Mouse (Mus musculus): ENCODE measurements around the gene Hcn2. TPM values are rescaled to one million over a fixed set of nuclear protein-coding genes. Genes with fewer than 3 reads are reported as not detected.
"Not testable (repeated sequence)": the region's sequence is repeated elsewhere in the genome, so short reads cannot be mapped to it uniquely, and the experiment has no call there.

Gene Hcn2
- polyA plus RNA-seq, 1 experiment from 2014 or later, result 0.04 TPM

GRCm38 (mm10) chr10:79743161-79743560 is 26.7 kb downstream of the Hcn2 start:
- WGBS, result 91% methylated on average over 11 of the region's 11 CpGs
- no peak for DNase-seq (ENCODE audit: low spot score)
- Histone ChIP-seq H3K4me3 (no peak overlapping the region), H3K9me3 (replicated peaks) (peaks cover 24% of the 10 kb centered on the region), H3K4me1 (peaks cover 14% of the 10 kb centered on the region), H3K27ac (no peak overlapping the region), H3K27me3 (ENCODE audit: low read depth, poor library complexity, severe bottlenecking) (no peaks in the 10 kb centered on the region; the same call in 1 of the 2 replicates), H3K36me3 (peaks cover 66% of the 10 kb centered on the region)

- no peak overlapping the region for H3K27ac ChIP-seq
- H3K4me3 ChIP-seq, result no peak overlapping the region
- WGBS, result 96% methylated on average over 15 of the region's 15 CpGs
- peaks cover 14% of the 10 kb centered on the region for H3K4me1 ChIP-seq
- peaks cover 18% of the 10 kb centered on the region for H3K9me3 ChIP-seq (replicated peaks)
- peaks cover 60% of the 10 kb centered on the region for H3K36me3 ChIP-seq
- no peaks in the 10 kb centered on the region; the same call in 1 of the 2 replicates for H3K27me3 ChIP-seq (ENCODE audit: low read depth, poor library complexity, severe bottlenecking)
- DNase-seq (ENCODE audit: low spot score), result no peak
These were observed 27.4 kb downstream of the Hcn2 start for GRCm38 (mm10) chr10:79743650-79744365.

DNA sequence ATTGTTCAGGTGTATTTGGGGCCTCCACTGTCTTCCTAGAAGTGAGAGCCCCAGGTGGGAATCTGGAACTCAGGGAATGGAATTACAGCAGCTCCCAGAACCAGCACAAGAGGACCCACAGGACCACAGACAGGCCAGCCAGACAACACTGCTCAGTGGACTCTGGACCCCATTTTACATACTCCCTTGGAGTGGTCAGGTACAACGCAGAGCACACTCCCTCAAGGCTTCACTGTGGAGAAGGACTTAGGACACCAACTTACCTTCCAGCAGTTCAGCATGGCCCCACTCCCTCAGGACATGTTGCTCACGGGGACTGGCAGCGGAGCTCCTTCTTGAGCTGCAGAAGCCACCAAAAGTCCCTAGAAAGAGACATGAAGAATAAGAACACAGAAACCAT is 29.0 kb downstream of the Hcn2 start:
- WGBS, result 92% methylated on average over 3 of the region's 3 CpGs

DNA sequence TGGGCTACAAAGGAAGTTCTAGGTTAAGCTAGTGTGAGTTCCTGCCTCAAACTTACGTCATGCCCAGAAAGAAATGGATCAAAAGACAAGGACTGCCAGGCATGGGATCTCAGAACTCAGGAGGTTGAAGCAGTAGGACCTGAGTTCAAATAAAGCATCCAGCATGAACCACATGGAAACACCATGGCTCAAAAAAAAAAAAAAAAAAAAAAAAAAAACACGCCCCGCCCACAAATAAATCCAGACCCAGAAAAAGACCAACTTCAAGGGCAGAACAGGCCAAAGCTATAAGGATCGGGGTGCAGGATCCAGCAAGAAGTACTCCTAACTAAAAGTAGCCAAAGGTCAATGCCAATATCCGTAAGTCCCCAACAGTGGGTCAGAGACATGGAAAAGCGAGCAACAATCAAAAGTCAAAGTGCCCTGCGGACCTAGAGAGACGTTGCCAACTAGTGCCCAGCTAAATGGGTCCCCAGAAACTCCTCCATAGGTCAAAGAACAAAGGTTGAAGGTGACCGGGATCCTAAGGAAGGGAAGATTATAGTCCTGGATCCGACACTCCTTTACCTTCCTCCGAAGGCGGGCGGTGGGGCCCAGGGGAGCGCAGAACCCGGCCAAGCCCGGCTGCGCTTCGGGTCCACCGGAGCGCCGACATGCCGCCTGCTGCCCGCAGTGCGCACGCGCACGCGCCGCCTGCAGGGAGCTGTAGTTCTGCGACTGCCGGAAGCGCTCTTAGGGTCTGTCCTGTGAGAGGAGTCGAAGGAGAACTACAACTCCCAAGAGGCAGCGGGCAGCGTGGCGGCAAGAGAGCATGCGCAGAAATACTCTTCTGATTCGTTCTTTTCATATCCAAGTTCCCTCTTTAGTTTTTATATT is 29.7 kb downstream of the Hcn2 start, which contains the start of gene Polrmt:
Polrmt (minus strand) TSS at position 684 of the 876 bp plus-strand sequence.
- Histone ChIP-seq H3K4me1 (peaks cover 14% of the 10 kb centered on the region), H3K9me3 (replicated peaks) (no peaks in the 10 kb centered on the region), H3K36me3 (peaks cover 37% of the 10 kb centered on the region), H3K27me3 (ENCODE audit: low read depth, poor library complexity, severe bottlenecking) (no peaks in the 10 kb centered on the region), H3K27ac (peak within 1 kb of the TSS; percentile 84), H3K4me3 (peak within 1 kb of the TSS; percentile 71)
- peak; percentile 96 for DNase-seq (ENCODE audit: low spot score)
- 3% methylated on average over 38 of the region's 38 CpGs for WGBS

More for the DNA sequence above, 29.0 kb downstream of the Hcn2 start:
- H3K36me3 ChIP-seq, result peaks cover 44% of the 10 kb centered on the region
- no peak for DNase-seq (ENCODE audit: low spot score)
- H3K4me1 ChIP-seq, result peaks cover 14% of the 10 kb centered on the region
- 0 out of 2 replicates have a peak, but pooled peaks cover 2% of the 10 kb centered on the region for H3K9me3 ChIP-seq (replicated peaks)
- no peak overlapping the region for H3K27ac ChIP-seq
- H3K4me3 ChIP-seq, result peak overlapping the region; percentile 71
- H3K27me3 ChIP-seq (ENCODE audit: low read depth, poor library complexity, severe bottlenecking), result no peaks in the 10 kb centered on the region

DNA sequence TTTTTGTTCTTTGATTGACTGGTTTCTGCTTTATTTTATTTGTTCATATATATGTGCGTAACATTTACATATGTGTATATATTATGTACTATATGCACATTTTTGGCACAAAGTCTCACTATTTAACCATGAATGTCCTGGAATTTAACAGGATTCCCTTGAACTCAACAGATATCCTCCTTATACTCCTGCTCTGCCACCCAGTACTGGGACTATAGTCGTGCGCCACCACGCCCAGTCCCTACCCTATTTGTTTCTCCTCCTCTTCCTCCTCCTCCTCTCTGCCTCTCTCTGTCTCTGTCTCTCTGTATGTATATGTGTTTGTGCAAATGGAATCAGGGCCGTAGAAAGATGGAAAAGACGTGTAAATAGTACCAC is 30.3 kb downstream of the Hcn2 start:
- Histone ChIP-seq H3K36me3 (peaks cover 30% of the 10 kb centered on the region), H3K4me3 (peak overlapping the region; percentile 71), H3K9me3 (replicated peaks) (no peaks in the 10 kb centered on the region), H3K27ac (peak overlapping the region; percentile 72), H3K27me3 (ENCODE audit: low read depth, poor library complexity, severe bottlenecking) (no peaks in the 10 kb centered on the region), H3K4me1 (peaks cover 14% of the 10 kb centered on the region)
- 28% methylated on average over 6 of the region's 6 CpGs for WGBS
- no peak for DNase-seq (ENCODE audit: low spot score)

DNA sequence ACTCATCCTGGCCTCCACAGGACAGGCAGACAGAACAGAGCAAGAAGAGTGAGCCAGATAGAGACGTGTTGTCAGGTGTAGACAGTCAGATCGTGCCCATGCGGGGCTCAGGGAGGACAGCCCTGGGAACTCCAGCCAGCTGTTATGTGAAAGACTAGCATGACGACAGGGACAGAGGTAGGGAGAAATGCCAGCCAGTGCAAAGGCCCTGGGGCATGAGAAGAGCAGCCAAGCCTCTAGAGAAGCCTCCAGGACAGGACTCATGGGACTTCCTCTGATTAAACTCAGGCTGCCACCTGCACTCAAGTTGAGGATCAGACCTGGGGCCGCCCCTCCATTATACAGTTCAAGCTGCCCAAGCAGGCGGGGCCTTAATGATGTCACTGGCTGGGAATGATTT is 32.1 kb downstream of the Hcn2 start:
- H3K9me3 ChIP-seq (replicated peaks), result no peaks in the 10 kb centered on the region
- H3K36me3 ChIP-seq, result peaks cover 15% of the 10 kb centered on the region
- no peaks in the 10 kb centered on the region for H3K27me3 ChIP-seq (ENCODE audit: low read depth, poor library complexity, severe bottlenecking)
- H3K27ac ChIP-seq, result no peak overlapping the region
- peaks cover 14% of the 10 kb centered on the region for H3K4me1 ChIP-seq
- WGBS, result 77% methylated on average over 6 of the region's 6 CpGs
- DNase-seq (ENCODE audit: low spot score), result no peak
- no peak overlapping the region for H3K4me3 ChIP-seq

- peak within 1 kb of the TSS; percentile 25; the same call in 1 of the 2 replicates for H3K27ac ChIP-seq
- DNase-seq (ENCODE audit: low spot score), result peak; percentile 84
These were observed 38.6 kb downstream of the Hcn2 start, which contains the start of gene Fgf22 for GRCm38 (mm10) chr10:79754856-79755516. Fgf22 (plus strand) TSS chr10:79755076.

GRCm38 (mm10) chr10:79755854-79756253 is 39.4 kb downstream of the Hcn2 start:
- DNase-seq (ENCODE audit: low spot score), result no peak
- H3K9me3 ChIP-seq (replicated peaks), result no peaks in the 10 kb centered on the region
- H3K4me3 ChIP-seq, result no peak overlapping the region
- no peaks in the 10 kb centered on the region for H3K27me3 ChIP-seq (ENCODE audit: low read depth, poor library complexity, severe bottlenecking)
- H3K36me3 ChIP-seq, result peaks cover 56% of the 10 kb centered on the region
- H3K27ac ChIP-seq, result no peak overlapping the region
- H3K4me1 ChIP-seq, result peaks cover 14% of the 10 kb centered on the region
- 81% methylated on average over 3 of the region's 3 CpGs for WGBS

More at GRCm38 (mm10) chr10:79754856-79755516, 38.6 kb downstream of the Hcn2 start, which contains the start of gene Fgf22:
- H3K27me3 ChIP-seq (ENCODE audit: low read depth, poor library complexity, severe bottlenecking), result no peaks in the 10 kb centered on the region
- no peaks in the 10 kb centered on the region for H3K9me3 ChIP-seq (replicated peaks)
- H3K4me1 ChIP-seq, result peaks cover 14% of the 10 kb centered on the region
- H3K4me3 ChIP-seq, result peak within 1 kb of the TSS; percentile 49
- WGBS, result under 1% methylated on average over 36 of the region's 36 CpGs
- peaks cover 47% of the 10 kb centered on the region for H3K36me3 ChIP-seq

GRCm38 (mm10) chr10:79756660-79757059 is 40.2 kb downstream of the Hcn2 start:
- Histone ChIP-seq H3K4me3 (no peak overlapping the region), H3K4me1 (peaks cover 14% of the 10 kb centered on the region), H3K36me3 (peaks cover 64% of the 10 kb centered on the region), H3K9me3 (replicated peaks) (no peaks in the 10 kb centered on the region), H3K27me3 (ENCODE audit: low read depth, poor library complexity, severe bottlenecking) (no peaks in the 10 kb centered on the region), H3K27ac (no peak overlapping the region)
- 91% methylated on average over 24 of the region's 24 CpGs for whole genome bisulfite sequencing
- no peak for DNase-seq (ENCODE audit: low spot score)

DNA sequence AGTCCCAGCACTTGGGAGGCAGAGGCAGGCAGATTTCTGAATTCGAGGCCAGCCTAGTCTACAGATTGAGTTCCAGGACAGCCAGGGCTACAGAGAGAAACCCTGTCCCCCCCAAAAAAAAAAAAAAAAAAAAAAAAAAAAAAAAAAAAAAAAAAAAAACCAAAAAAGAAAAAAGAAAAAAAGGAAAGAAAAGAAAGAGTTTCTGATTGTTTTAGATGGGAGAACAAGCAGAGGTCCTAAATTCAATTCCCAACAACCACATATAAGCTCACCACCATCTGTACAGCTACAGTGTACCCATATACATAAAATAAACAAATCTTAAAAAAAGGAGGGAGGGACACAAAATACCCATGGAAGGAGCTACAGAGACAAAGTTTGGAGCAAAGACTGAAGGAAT is 43.2 kb downstream of the Hcn2 start:
- H3K27ac ChIP-seq; H3K9me3 ChIP-seq (replicated peaks); DNase-seq (ENCODE audit: low spot score); H3K27me3 ChIP-seq (ENCODE audit: low read depth, poor library complexity, severe bottlenecking); H3K4me3 ChIP-seq: not testable (repeated sequence)
- H3K36me3 ChIP-seq, result peaks cover 91% of the 10 kb centered on the region
- WGBS, result 97% methylated on average over 1 of the region's 1 CpGs
- peaks cover 24% of the 10 kb centered on the region for H3K4me1 ChIP-seq

- no peaks in the 10 kb centered on the region for H3K27me3 ChIP-seq (ENCODE audit: low read depth, poor library complexity, severe bottlenecking)
- H3K36me3 ChIP-seq, result peaks cover 94% of the 10 kb centered on the region
- peaks cover 24% of the 10 kb centered on the region for H3K4me1 ChIP-seq
- H3K27ac ChIP-seq, result no peak overlapping the region
- H3K4me3 ChIP-seq, result no peak overlapping the region
- WGBS, result 95% methylated on average over 11 of the region's 11 CpGs
- no peaks in the 10 kb centered on the region for H3K9me3 ChIP-seq (replicated peaks)
- DNase-seq (ENCODE audit: low spot score), result no peak
These were observed 44.2 kb downstream of the Hcn2 start for GRCm38 (mm10) chr10:79760603-79761143.

DNA sequence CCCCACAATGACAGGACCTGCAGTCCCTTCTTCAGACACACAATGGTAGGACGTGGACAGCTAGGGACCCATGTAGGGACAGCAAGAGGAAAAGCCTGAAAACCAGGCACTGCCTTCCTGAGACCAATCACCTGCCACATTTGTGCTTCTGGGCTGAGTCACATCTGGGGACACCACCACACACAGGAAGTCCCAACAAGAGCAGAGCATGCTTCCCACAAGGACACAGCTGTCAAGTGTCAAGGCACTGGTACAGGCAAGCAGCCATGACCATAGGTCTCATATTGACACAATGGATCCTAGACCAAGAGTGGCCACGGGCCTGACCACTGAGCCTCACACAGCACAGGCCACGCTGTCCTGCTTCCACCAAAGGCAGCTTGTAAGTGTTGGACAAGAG is 46.4 kb downstream of the Hcn2 start:
- H3K36me3 ChIP-seq, result peaks cover 72% of the 10 kb centered on the region
- H3K4me1 ChIP-seq, result peaks cover 37% of the 10 kb centered on the region
- 88% methylated on average over 3 of the region's 3 CpGs for WGBS
- no peaks in the 10 kb centered on the region for H3K9me3 ChIP-seq (replicated peaks)
- no peaks in the 10 kb centered on the region for H3K27me3 ChIP-seq (ENCODE audit: low read depth, poor library complexity, severe bottlenecking)
- no peak for DNase-seq (ENCODE audit: low spot score)
- no peak overlapping the region for H3K4me3 ChIP-seq
- H3K27ac ChIP-seq, result no peak overlapping the region

Measured in limb, embryonic 10.5 days (tissue).